Mouse (Mus musculus) limb, embryonic 14.5 days (tissue): ENCODE results near the gene Dcst2. TPM values are rescaled to one million over a fixed set of nuclear protein-coding genes. Genes with fewer than 3 reads are reported as not detected.
A peak's percentile ranks its signal among the peaks of the same experiment; 100 is the strongest.

ENCODE experiments used
- ATAC-seq: fragments of 200-750 bp; cut with Nextera tagmentation; 2 replicates; pipeline ENCODE4 v1.8.0; 2017; ENCODE audit warnings: low read depth, moderate number of reproducible peaks, moderate TSS enrichment; ENCODE audit not compliant: low FRiP score
- DNase-seq: peaks from one replicate; pipeline ENCODE4 v3.0.0-alpha.2; 2015; ENCODE audit warnings: low spot score
- H3K27ac ChIP-seq: fragments of 300-500 bp; sonication (generic); replicated peaks from 2 replicates; pipeline ENCODE4 v1.5.1; 2014; ENCODE audit warnings: low read depth, mild to moderate bottlenecking, low read length, moderate library complexity, mixed read lengths
- H3K27me3 ChIP-seq: fragments of 300-500 bp; sonication (generic); 2 replicates; pipeline ENCODE4 v1.6.1; 2014; ENCODE audit warnings: low read length, mixed read lengths; ENCODE audit not compliant: control insufficient read depth, insufficient read depth
- H3K36me3 ChIP-seq: fragments of 300-500 bp; sonication (generic); 2 replicates; pipeline ENCODE4 v1.6.1; 2014; ENCODE audit warnings: mild to moderate bottlenecking, low read length, moderate library complexity, mixed read lengths; ENCODE audit not compliant: control insufficient read depth, insufficient read depth
- H3K4me1 ChIP-seq: fragments of 300-500 bp; sonication (generic); 2 replicates; pipeline ENCODE4 v1.6.1; 2014; ENCODE audit warnings: antibody characterized with exemption, low read length, mixed read lengths; ENCODE audit not compliant: control insufficient read depth, insufficient read depth
- H3K4me2 ChIP-seq: fragments of 300-500 bp; sonication (generic); replicated peaks from 2 replicates; pipeline ENCODE4 v1.6.1; 2014; ENCODE audit warnings: low read depth, mild to moderate bottlenecking, low read length, moderate library complexity; ENCODE audit not compliant: severe bottlenecking
- H3K4me3 ChIP-seq: fragments of 300-500 bp; sonication (generic); replicated peaks from 2 replicates; pipeline ENCODE4 v1.5.1; 2014; ENCODE audit warnings: low read length
- H3K9ac ChIP-seq: fragments of 300-500 bp; sonication (generic); 2 replicates; pipeline ENCODE4 v1.6.1; 2014; ENCODE audit warnings: mild to moderate bottlenecking, low read depth, low read length, moderate library complexity; ENCODE audit not compliant: severe bottlenecking
- H3K9me3 ChIP-seq: fragments of 300-500 bp; sonication (generic); 2 replicates; pipeline ENCODE4 v1.6.1; 2016; ENCODE audit warnings: low read length; ENCODE audit not compliant: control insufficient read depth
- POLR2A ChIP-seq: fragments of 200-500 bp; IDR thresholded peaks from 2 replicates; pipeline ENCODE4 v1.8.0; 2012; ENCODE audit warnings: inconsistent platforms, mild to moderate bottlenecking, moderate library complexity, borderline replicate concordance; ENCODE audit not compliant: insufficient read depth, insufficient read length; ENCODE audit errors: extremely low read depth
- WGBS: fragments of 180-500 bp; shearing (Covaris S2); extraction: QIAGEN DNeasy Blood & Tissue Kit; methylation state at CpG from one replicate; pipeline ENCODE4 v1.1.7; 2014; 5-methylcytosine and 5-hydroxymethylcytosine counted together
- polyA plus RNA-seq, 2 experiments: library from polyadenylated mRNA; depleted of rRNA in 1 of 2; stranded (reverse) in 1 of 2; unstranded in 1 of 2; fragments of >200 nt; fragmentation: Nextera tagmentation in 1 of 2; extraction: Ambion mirVana in 1 of 2; gene quantifications; 2 replicates each; pipeline versions ENCODE4 v1.2.1 to v1.2.3; 2012 to 2014

The Dcst2 gene
- polyA plus RNA-seq, 2 experiments, result 0.26 to 0.63 TPM

DNA sequence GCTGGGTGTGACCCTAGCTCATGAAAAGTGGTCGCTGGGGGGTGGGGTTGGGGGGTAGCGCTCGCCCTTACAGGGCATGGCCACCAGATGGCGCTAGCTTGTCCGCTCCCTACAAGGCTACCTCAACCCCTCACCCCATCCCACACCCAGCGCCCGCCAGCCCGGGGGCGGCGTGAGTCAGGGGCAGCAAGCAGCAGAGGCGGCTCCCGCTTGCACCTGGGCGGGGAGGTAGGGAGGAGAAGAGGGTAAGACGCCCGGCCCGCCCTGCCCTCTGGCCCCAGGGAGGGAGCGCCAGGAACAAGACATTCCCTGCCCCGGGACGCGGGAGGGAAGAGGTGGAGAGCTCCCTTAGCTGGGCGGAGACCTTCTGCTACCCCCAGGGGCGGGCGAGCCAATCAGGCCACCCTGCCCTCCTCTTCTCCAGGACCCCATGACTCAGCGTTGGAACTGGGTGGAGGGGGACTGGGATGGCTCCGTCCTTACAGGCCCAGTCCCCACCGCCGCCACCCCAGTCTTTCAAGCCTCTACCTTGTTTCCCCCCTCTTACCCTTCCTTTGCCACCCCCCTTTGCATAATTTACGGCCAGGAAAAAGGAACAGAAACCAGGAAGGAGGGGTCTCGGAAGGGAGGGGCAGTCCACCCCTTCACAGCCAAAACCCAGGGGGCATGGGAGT, 16.8 kb downstream of the Dcst2 start:
- Histone ChIP-seq H3K4me3 (peak overlapping the region; percentile 41), H3K27me3 (no peaks in the 10 kb centered on the region), H3K4me2 (peak overlapping the region; percentile 65), H3K9ac (peak overlapping the region; percentile 57), H3K36me3 (no peaks in the 10 kb centered on the region), H3K4me1 (peaks cover 10% of the 10 kb centered on the region), H3K27ac (no peak overlapping the region), H3K9me3 (no peaks in the 10 kb centered on the region)
- no peak for TF ChIP-seq POLR2A
- under 1% methylated on average over 20 of the region's 29 CpGs for WGBS
- ATAC-seq, result peak; percentile 94
- DNase-seq, result peak; percentile 85

DNA sequence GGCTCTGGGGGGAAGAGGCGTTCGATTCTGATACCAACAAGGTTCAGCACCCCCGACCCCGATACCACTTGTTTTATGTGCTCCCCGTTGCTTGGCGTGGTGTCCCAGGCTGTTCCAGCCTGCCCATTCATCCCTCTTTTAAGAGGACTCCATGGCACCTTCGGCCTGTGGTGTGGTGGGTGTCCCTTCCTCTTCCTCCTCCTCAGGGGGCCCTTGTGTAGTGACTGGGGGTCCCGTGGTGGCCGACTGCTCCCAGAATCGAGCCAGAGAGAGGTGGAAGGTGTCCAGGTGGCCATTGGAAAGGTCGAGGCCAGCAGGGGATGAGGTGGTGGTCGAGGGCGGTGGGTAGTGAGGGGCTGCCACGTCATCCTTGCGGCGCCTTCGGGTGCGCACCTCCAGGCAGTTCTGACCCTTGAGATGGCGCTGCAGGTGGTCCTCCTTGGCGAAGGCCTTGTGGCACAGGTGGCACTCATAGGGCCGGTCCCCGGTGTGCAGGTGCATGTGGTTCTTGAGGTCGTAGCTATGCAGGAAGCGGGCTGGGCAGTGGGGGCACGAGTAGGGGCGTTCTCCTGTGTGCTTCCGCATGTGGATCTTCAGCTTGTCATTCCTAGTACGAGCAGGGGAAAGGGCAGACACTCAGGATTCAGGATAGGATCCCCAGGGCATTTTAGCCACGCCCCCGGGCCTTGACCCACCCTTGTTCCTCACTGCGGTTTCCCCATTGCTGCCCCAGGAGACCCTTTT, 17.8 kb downstream of the Dcst2 start:
- DNase-seq (no peak), ATAC-seq (no peak)
- TF ChIP-seq POLR2A, result no peak
- 88% methylated on average over 30 of the region's 31 CpGs for WGBS
- Histone ChIP-seq H3K4me3 (no peak overlapping the region), H3K36me3 (no peaks in the 10 kb centered on the region), H3K4me2 (no peak overlapping the region), H3K9ac (no peak overlapping the region), H3K9me3 (no peaks in the 10 kb centered on the region), H3K27ac (no peak overlapping the region), H3K27me3 (no peaks in the 10 kb centered on the region), H3K4me1 (peaks cover 12% of the 10 kb centered on the region)

DNA sequence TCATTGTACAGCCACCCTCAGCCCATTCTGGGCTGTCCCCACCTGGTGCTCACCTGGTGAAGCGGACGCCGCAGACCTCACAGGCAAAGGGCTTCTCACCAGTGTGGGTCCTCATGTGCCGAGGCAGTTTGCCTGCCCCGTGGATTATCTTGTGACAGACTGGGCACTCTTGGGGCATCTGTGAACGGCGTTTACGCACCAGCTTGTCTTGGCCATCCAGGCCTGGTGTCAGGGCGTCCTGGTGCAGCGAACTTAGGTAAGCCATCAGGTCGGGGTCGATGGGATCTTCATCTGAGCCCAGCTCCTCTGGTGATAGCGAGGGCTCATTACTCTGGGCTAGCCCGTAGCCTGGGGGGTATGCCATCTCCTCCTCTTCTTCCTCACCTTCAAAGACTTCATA, 18.5 kb downstream of the Dcst2 start:
- H3K36me3 ChIP-seq, result no peaks in the 10 kb centered on the region
- ATAC-seq, result no peak
- DNase-seq, result no peak
- H3K9ac ChIP-seq, result no peak overlapping the region
- H3K27ac ChIP-seq, result no peak overlapping the region
- no peak overlapping the region for H3K4me3 ChIP-seq
- 96% methylated on average over 14 of the region's 14 CpGs for WGBS
- H3K4me2 ChIP-seq, result no peak overlapping the region
- H3K27me3 ChIP-seq, result no peaks in the 10 kb centered on the region
- H3K4me1 ChIP-seq, result peaks cover 16% of the 10 kb centered on the region
- H3K9me3 ChIP-seq, result no peaks in the 10 kb centered on the region
- no peak for TF ChIP-seq POLR2A

DNA sequence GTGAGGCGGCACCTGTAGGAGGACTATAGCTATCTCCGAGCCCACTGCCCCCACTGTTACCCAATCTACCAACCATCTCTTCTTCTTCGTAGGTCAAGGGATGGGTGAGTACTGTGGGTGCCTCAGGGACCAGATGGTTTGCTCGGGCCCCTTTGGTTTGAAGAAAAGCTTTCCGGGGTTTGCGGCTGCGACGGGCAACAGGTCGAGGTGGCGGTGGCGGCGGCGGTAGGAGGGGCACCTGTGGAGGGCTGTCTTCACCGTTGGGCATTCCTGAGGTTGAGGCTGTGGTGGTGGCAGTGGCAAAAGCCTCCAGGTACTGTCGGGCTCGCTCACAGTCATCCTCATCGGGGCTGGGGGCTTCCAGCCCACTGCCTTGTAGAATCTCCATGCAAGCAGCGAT, 18.9 kb downstream of the Dcst2 start:
- Histone ChIP-seq H3K27ac (no peak overlapping the region), H3K4me1 (peaks cover 19% of the 10 kb centered on the region), H3K4me2 (no peak overlapping the region), H3K9ac (no peak overlapping the region), H3K9me3 (no peaks in the 10 kb centered on the region), H3K36me3 (no peaks in the 10 kb centered on the region), H3K4me3 (no peak overlapping the region), H3K27me3 (no peaks in the 10 kb centered on the region)
- DNase-seq, result no peak
- 94% methylated on average over 18 of the region's 18 CpGs for WGBS
- no peak for TF ChIP-seq POLR2A
- ATAC-seq, result no peak

DNA sequence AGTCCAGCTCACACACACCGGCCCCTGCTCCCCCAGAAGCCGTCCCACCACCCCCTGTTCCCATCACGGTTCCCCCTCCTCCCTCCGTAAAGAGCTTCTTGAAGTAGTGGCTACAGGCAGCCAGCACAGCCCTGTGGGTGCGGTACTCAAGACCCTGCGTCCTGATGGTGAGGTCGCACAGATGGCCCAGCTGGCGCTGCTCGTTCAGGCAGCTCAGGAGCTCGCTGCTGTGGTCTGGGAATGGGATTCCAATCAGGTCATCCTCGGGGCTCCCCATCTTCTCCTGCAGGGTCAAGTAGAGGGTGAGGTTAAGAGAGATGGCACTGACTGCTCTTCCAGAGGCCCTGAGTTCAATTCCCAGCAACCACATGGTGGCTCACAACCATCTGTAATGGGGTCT, 19.5 kb downstream of the Dcst2 start:
- DNase-seq, result no peak
- H3K9ac ChIP-seq, result no peak overlapping the region
- 79% methylated on average over 11 of the region's 11 CpGs for WGBS
- H3K4me2 ChIP-seq, result no peak overlapping the region
- no peak for TF ChIP-seq POLR2A
- H3K27ac ChIP-seq, result no peak overlapping the region
- peaks cover 19% of the 10 kb centered on the region for H3K4me1 ChIP-seq
- ATAC-seq, result no peak
- no peaks in the 10 kb centered on the region for H3K36me3 ChIP-seq
- no peaks in the 10 kb centered on the region for H3K9me3 ChIP-seq
- no peaks in the 10 kb centered on the region for H3K27me3 ChIP-seq
- no peak overlapping the region for H3K4me3 ChIP-seq
